Mouse (Mus musculus): ENCODE data around the gene Kcnh2. TPM values are rescaled to one million over a fixed set of nuclear protein-coding genes. Genes with fewer than 3 reads are reported as not detected.

The Kcnh2 gene
- total RNA-seq (2023) = not detected in 4 replicates

DNA sequence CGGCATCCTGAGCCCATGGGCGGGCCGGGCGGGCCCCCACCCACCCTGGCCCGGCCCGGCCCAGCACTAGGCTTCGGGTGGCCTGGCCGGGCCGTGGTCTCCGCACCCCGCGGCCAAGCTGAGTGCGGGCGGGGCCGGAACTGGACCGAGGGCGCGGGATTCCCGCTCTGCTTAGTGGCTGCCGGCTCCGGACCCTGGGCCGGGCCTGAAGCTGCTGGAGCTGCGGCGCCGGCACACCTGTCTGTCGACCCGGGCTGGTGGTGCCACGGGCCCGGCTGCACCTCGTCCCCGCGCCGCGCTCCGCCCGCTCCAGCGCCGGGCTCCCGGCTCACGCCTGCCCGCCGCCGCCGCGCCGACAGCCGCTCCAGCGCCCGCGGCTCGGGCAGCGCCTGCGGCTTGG lies at the start of gene Kcnh2:
Kcnh2 (minus strand) TSS at position 327 of the 400 bp plus-strand sequence.

DNA sequence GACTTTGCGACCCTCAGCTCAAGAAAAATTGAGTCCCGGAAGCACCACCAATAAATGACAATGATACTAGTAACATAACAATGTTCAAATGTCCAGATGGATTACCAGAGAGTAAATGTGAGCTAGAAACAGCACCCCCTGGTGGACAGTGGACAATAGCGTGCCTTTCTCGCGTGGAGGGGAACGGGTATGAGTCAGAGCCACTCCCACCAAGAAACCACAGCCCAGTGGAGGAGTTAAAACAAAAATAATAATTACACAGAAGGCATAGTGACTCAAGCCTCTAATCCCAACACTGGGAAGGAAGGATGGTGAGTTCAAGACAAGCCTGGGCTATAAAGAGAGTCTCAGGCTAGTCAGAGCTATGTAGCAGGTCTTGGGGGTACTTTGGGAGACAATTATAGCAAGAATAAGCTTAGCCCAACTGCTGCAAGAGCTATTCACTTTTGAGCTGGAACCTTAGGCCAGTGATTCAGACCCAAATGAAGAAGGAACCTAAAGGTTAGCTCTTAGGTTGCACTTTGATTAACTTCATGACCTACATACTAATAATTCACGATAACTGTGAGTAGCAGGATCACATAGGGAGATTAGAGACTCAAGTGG lies 42.1 kb upstream of the Kcnh2 start, which contains the start of gene Abcb8:
Abcb8 (plus strand) TSS at position 272 of the 606 bp plus-strand sequence.

DNA sequence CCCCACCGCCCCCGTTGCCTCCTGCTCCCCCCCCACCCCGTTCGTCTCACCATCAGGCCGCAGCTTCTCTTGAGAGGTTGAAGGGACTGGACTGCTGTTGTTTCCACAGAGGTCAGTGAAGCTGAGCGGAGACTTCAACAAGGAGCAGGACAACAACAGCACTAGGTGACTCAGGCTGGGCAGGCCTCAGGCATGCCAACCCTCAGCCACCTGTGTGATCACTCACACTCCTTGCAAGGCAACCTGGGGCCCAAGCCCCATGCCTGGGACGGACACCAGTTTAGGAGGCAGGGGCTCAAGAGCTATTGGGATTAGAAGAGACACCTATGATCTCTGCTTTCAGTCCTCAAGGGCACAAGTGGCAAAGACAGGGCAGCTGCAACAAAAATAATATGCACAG lies 40.5 kb upstream of the Kcnh2 start, which contains the start of gene Atg9b:
Atg9b (minus strand) TSS at position 280 of the 400 bp plus-strand sequence.

DNA sequence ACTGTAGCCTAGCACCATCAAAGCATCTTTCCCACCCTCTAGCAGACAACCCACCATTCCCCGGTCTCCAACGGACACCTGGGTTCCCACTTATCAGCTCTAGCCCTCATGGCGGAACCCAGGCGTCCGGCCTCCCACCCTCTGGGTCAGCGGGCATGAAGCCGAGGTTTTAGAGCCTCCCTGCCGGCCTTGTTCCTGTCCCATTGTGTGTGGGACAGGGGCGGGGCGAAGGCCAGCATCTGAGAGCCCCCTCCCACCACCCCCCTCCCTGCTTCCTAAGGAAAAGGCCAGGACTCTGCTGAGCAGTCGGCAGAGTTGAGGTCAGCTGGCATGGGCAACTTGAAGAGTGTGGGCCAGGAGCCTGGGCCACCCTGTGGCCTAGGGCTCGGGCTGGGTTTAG lies 13.1 kb upstream of the Kcnh2 start, which contains the start of gene Nos3:
Nos3 (plus strand) TSS at position 303 of the 400 bp plus-strand sequence.

Other genes with a start within 250 kb of the Kcnh2 start
- 13.7 to 16.9 TPM (median 16.0 TPM) in 4 replicates for gene Nupl2, start 186.6 kb downstream of the Kcnh2 start, total RNA-seq (2023)
- 0.15 to 0.40 TPM in 2 of 4 replicates, not detected in the others for gene Nos3, start 13.2 kb upstream of the Kcnh2 start, total RNA-seq (2023)
- not detected in 4 replicates for gene Atg9b, start 40.5 kb upstream of the Kcnh2 start, total RNA-seq (2023)
- gene Abcb8, start 42.1 kb upstream of the Kcnh2 start, total RNA-seq (2023) = 19.2 to 30.7 TPM (median 25.6 TPM) in 4 replicates
- 0.34 to 0.80 TPM (median 0.49 TPM) in 3 of 4 replicates, not detected in the other for gene Asic3, start 61.8 kb upstream of the Kcnh2 start, total RNA-seq (2023)
- gene Cdk5, start 71.9 kb upstream of the Kcnh2 start, total RNA-seq (2023) = 31.5 to 43.7 TPM (median 33.8 TPM) in 4 replicates
- 54.4 to 79.1 TPM (median 68.6 TPM) in 4 replicates for gene Slc4a2, start 72.2 kb upstream of the Kcnh2 start, total RNA-seq (2023)
- gene Fastk, start 93.7 kb upstream of the Kcnh2 start, total RNA-seq (2023) = 89.9 to 105 TPM (median 103 TPM) in 4 replicates
- gene Tmub1, start 96.2 kb upstream of the Kcnh2 start, total RNA-seq (2023) = 19.1 to 23.1 TPM (median 21.2 TPM) in 4 replicates
- 41.8 to 52.0 TPM (median 49.9 TPM) in 4 replicates for gene Agap3, start 100.6 kb upstream of the Kcnh2 start, total RNA-seq (2023)
- gene Gbx1, start 175.6 kb upstream of the Kcnh2 start, total RNA-seq (2023) = not detected in 4 replicates
- not detected in 4 replicates for gene Asb10, start 189.4 kb upstream of the Kcnh2 start, total RNA-seq (2023)
- not detected in 4 replicates for gene 4931409K22Rik, start 205.2 kb upstream of the Kcnh2 start, total RNA-seq (2023)
- 35.4 to 41.6 TPM (median 38.9 TPM) in 4 replicates for gene Abcf2, start 225.9 kb upstream of the Kcnh2 start, total RNA-seq (2023)
- 32.7 to 39.8 TPM (median 34.7 TPM) in 4 replicates for gene Chpf2, start 235.1 kb upstream of the Kcnh2 start, total RNA-seq (2023)

Data from B cell, adult 62 days (primary cell).